Mouse (Mus musculus) ES-CJ7 (cell line): ENCODE results near the gene Dpf3.

Experiments
- DNase-seq: peaks from one replicate; pipeline ENCODE4 v3.0.0; 2011; ENCODE audit warnings: low read depth, low spot score

Gene Dpf3

DNA sequence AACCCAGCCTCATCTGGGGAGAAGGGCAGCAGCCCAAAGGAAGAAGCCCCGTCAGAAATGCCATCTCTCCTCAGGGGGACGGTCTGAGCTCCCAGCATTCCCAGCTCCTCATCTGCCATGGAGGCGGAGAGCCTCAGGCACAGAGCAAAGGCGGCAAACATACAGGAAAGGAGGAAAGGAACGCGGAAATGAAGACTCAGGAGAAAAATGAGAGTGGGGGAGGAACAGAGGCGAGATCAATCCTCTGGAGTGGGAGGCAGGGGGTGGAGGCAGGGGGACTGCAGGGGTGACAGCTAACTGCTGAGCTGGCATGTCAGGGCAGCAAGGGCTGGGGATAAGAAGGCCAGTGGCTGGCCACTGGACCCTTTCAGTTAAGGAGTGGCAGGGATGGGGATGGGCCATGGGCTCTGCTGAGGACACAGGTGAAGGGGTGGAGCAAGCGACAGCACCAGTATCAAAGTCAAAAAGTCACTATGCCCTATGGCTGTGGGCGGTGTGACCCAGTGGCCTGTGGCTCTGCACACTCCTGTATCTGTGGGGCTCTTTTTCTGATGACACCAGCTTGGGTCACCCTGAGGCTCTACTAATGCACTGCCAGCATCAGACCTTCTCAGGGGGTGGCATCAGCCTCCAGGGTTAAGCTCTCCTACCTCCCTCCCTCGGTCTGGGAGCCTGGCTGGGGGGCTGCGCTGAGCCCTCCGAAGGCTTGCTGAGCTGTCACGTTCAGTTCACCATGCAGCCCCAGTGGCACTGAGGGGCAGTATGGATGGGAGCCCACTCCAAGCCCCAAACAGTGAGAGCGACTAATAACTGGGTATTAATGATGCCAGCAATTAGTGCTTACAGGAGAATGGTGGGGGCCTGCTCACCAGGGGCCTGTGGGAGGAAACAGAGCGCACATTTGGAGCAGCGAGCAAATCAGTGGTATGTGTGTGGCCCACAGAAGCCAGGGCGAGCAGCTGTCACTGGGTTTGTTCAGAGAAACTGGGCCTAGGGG lies 200.7 kb downstream of the Dpf3 start:
- DNase-seq, result no peak

DNA sequence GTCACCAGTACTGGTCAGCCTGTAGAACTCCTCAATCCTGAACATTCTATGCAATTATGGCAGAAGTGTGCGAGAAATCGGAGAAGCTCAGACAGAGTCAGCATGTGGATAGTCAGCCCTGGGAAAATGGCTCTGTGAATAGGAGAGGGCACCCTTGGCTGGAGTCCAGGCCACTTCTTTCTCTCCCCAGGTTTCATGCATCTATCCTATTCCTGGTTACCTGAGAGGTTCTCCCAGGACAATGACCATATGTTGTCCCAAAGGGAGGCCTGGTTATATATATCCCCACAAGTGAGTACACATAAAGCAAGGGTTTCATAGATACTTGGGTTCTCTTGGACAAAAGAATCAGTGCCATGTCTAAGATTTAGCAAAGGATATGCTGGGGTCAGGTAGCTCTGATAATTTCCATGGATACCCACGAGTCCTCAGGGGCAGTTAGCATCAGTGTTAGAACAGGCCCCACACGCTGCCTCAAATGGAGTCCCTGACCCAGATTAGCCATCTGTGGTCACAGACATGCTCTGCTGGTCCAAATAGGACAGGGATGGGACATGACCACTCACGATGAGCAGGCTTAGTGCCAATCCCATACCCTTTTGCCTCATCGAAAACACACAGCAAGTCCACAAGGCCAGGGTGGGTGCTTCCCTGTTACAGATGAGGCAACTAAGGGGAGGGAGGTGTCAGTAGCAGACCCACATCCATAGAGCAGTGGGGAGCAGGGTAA lies 203.8 kb downstream of the Dpf3 start:
- no peak for DNase-seq

DNA sequence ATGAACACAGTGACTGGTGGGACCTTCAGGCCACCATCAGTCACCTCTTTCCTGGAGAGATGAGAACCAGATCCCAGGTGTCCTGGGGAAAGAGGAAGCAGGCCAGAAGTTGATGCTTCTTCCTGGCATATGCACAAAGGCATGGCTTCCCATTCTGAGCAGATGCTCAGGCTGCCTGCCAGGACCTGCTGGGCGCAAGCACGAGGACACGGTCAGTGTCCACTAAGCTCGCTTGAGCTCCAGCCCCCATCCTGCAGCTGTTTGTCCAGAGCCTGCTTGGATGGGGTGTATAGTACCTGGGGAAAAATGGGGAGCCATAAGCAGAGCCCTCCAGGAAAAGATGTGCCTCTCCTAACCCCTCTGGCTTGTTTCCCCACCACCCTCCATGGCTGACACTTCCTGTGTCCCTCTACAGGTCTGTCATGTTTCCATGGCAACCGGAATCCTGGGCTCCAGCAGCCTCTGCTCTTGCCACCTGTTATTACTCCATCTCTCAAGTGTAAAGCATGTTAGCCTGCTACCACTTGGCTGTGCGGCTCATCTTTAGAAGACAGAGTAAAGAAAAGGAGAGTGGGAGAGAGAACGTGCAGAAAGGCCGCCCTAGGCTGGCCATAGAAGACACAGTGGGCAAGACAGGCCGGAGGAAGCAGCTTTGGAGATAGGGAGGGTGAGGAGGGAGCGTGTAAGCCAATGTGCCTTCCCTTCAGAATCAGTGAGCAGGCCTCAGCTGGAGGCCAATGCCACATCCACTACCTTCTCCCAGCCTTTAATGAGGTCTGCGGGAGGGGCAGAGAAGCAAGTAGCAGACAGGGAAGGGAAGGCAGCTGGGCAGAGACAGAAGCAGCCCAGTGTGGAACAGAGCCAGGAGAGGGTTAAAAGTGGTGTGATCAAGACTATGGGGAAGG lies 209.7 kb downstream of the Dpf3 start:
- DNase-seq, result no peak

DNA sequence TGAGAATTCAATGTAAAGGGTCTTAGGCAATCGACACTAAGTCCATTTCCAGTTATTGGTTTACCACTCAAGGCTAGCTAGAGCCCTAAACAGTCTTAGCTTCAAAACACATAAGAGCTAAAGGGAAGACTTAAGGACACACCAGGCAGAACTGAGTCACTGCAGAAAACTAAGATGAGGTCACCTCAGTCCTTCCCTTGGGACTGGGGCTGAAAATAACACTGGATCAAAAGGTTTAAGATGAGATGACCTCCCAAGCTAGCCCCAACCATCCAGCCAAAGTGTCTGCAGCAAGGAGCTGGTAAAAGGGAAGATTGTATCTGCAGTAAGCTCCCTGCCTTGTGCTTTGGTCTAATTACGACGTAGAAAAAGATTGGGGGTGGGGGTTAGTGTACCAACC lies 216.3 kb downstream of the Dpf3 start:
- DNase-seq, result no peak

DNA sequence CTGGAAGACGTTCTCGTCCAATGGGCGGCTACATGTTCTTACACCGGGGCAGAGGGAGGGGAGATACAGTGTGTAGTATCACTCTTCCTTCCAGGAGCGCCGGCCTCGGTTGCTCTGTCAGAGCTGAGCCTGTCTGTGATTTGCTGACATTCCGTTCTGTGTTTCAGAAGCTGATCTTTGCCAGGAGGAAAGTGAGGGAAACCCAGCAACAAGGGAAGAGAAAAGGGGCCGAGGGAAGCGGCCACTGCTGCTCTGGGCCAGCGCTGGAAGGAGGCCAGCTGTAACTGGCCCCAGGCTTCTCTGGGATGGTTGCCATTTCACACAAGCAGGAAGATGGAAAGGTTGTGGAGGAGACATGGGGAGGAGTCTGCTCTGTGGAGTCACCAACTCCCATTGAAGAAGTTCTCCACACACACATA lies 219.0 kb downstream of the Dpf3 start:
- no peak for DNase-seq

DNA sequence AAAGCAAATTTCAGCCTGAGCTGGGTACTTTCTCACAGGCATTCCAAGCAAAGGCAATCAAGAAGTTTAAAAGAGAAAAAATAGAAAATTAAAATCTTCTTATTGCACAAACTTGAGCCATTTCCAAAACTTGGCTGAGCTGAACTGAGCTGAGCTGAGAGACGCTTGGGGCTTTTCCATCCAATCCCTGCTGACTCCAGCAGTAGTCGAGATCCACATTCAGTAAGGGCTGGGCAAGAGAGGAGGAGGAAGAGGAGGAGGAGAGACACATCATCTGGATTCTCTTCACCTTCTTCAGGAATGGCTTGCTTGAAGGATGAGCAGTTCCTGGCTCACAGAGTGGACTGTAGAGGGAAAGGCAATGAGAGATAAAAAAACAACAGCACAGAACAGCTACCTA lies 227.0 kb downstream of the Dpf3 start:
- no peak for DNase-seq

DNA sequence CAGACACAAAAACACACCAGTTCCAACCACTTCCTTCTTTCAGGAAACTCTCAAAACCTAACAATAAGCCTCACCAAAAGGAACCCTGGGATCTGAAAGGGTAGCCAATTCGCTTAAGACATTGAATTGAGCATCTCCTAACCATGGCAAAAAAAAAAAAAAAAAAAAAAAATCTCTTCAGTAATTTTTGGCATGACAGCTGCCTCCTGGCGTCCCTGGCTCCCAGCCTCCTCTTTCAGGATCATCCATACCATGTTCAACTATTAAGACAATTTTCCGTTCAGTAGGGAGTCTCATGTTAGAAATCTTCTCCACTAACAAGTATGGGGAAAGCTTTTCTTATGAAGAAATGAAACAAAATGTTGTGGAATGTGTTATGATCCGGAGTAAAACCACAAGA lies 233.1 kb downstream of the Dpf3 start:
- no peak for DNase-seq

DNA sequence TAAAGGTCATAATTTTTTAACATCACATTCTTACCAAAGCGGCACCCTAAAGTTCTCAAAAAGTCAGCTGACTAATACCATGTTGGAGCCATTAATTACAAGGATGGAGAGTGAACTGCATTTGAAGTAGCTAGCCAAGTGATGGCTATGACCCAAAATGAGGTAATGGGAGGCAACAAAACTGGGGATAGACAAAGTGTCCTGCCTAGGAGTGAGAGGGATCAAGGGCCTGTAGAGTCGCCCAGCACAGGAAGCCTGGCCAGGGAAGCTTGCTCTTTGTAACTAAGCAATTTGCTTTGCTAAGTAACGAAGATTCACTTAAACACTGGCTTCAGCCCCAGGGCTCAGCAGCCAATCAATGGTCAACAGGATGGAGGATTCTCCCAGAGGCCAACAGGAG lies 238.4 kb downstream of the Dpf3 start:
- DNase-seq, result no peak

DNA sequence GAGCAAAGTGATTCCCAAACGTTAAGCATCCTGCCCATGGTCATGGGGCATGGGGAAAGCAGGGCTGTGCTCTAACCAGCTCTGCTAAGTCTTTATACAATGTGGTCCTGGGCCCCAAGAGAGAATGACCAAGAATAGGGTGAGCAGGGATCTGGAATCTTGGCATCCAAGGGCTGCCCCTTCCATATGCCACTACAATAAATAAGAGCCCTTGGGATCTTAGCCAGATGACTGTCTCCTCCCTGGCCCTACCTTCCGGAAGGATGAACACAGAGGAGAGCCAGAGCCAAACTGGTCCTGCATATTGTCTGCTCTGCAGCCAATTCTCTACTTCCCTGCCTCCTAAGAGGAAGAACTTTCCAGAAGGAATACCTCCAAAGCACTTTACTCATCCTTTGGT lies 238.9 kb downstream of the Dpf3 start:
- no peak for DNase-seq

DNA sequence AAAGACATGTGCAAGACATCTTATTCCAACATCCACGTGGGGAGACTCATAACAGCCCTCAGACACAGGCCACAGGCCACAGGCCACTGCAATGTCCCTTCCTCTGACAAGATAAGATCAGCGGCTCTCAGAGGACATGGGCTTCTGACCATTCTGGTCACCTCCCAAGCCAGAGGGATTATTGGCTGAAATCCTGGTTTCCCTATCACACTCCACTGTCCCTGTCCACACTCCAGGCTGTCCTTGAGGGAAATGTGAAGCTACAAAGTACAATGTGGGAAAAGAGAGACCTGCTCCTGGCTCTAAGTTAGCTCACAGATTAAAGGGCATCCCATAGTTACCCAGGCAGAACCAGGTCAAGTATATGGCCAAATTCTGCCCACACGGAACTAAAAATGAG lies 239.8 kb downstream of the Dpf3 start:
- no peak for DNase-seq

DNA sequence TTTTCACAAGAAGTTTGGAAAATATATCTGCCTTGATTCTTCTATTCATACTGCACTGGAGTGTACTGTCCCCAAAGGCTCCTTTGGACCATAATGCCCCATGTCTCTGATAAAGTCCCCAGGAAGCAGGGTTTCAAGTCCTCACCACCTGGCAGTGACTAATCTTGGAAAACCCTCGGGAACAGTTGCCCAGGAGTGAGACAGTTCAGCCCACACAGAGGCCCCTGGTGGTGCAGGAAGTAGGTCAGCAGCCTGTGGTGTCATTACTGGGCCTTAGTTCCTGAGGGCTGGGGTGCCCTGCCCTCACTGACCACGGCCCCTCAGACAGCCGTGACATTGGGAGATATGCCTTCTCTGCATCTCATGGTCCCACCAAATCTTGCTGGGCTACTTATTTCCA lies 246.5 kb downstream of the Dpf3 start:
- no peak for DNase-seq

DNA sequence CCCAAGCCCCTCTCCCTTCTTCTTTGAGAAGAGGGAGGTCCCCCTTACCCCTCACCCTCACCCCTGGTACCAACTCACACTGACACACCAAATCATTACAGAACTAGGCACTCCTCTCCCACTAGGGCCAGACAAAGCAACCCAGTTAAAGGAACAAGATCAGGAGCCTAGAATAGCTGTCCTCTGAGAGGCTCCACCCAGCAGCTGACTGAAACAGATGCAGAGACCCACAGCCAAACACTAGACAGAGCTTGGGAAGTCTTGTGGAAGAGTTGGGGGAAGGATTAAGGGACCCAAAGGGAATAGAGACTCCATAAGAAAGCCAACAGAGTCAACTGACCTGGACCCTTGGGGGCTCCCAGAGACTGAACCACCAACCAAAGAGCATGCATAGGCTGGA lies 246.9 kb downstream of the Dpf3 start:
- DNase-seq, result no peak

DNA sequence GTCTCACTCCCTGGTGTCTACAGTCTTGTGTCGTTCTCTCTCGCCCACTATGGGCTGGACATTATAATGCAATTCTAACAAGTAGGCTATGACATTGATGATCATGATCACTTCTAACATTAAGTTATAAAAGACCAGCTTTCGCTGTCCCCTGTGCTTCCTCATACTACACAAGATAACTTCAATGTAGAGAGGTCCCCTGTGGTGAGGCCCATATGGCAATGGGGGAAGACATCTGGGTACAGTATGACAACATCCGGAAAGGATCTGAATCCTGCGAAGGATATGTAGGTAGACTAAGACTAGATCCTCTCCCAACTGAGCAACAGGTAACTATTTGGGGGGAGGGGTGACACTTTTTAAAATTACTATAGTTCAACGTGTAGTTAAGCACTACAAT lies 251.7 kb downstream of the Dpf3 start:
- no peak for DNase-seq

DNA sequence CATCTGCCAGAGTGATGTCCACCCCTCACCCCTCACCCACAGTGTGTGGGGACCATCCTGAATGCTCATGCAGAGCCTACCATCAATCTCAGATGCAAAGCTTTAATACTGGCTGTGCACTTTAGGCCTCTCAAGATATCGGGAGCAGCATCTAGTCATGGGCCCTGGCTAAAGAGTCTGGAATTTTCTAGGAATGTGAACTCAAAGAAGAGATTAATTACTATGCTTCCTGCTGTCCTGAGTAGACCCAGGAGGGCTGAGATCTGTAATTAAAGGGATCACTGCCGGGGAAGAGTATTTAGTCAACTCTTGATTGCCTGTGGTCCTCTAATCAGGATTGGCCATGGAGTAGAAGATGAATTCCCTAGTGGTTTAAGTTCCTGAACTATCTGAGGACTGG lies 252.5 kb downstream of the Dpf3 start:
- no peak for DNase-seq

DNA sequence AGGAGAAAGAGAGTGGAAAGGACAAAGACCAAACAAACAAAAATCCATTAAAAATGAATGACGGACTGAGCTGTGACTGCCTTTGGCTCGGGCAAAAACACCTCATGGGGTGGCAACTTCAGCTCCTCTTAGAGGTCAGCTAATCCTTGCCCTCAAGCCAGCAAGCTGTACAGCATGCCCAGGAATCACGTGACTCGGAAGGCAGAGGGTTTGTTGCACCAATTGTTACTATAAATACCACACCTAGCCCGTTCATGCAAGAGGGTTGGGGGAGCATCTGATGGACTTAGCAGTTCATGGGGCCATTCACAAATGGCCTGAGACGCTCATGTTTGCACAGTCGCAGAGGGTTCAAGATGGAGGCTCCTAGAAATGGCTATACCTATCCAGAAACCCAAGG lies 253.9 kb downstream of the Dpf3 start:
- DNase-seq, result no peak

DNA sequence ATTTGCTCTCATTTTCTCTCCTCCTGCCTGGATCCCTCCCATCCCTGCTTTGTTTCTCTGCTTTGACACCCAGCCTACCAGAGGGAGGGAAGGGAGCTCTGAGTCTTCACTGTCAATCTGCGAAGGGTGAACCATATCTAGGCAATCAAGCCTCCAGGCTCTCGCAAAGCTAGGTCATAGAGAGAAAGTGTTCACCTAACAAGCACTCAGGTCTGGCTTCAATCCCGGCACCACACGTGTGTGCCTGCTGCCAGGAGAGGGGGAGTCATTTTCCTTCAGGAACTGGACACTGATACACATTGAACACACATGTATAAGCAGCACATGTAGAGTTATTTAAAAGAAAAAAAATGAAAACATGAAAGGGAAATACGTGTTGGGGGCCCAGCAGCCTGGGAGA lies 254.6 kb downstream of the Dpf3 start:
- DNase-seq, result no peak

DNA sequence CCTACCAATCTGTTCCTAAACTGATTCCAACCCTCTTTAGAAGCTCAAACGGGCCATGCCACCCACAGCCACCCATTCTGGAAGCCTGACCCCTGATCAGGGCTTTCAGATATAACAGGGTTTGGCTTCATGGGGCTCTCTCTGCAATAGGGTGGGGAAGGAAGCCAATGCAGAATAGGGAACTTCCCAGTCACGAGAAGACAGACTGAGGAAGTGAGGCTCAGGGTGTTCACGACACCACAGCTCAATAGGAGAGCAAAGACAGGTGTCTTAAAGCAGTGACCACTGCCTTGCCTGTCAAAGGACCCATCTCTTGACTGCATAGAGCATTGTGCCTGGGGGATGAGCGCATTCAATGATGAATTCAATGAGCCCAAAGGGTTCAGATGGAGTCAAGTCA lies 256.3 kb downstream of the Dpf3 start:
- DNase-seq, result no peak

DNA sequence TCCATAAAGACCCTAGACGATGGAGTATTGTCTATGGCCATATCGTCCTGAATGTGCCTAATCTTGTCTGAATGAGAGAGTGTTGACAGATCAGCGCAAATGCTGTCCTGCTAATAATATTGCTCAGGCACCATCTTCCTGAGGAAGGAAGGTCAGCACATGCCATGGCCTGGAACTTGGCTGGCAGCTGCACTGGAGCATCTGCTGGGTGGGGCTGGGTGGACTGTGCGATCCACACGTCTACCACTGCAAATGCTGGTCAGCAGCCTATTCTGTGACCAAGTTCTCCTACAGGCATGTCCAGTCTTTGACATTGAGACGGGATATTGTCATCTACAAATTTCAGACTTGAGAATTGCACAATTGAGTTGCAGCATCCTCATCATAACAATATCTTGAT lies 257.8 kb downstream of the Dpf3 start:
- no peak for DNase-seq

DNA sequence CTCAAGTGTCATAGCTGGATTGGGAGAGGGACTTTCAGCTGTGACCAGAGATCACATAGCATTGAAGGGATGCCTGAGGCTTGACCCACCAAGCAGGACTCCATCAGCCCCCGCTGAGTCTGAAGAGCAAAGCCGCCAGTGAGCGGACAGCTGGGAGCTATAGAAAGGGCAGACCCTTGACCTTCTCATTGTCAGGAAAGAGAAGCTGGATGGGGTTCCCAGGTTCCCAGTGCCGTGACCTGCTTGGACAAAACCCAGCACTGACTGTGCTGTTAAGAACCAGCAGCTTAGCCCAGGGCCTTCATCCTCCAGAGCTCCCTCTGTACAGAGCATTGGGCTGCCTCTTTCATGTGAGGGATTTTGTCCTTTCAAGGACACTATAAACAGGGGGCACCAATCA lies 260.5 kb downstream of the Dpf3 start:
- DNase-seq, result no peak

DNA sequence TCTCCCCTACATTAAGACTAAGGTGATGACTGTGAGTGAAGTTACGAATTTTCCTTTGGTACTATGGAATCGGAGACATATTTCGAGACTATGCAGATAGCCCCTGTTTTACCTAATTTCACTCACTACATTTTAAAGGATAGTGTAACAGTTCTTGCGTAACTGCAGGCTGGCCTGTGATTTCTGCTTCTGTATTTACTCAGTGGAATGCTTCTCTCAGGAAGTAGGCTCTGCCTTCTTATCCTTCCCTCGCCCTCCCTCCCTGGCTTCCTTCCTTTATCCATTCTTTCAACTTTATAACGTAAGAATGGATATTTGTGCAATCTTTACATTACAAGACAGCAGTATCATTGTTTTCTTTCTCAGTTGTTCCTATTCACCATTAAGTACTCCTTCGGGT lies 266.6 kb downstream of the Dpf3 start:
- DNase-seq, result no peak

DNA sequence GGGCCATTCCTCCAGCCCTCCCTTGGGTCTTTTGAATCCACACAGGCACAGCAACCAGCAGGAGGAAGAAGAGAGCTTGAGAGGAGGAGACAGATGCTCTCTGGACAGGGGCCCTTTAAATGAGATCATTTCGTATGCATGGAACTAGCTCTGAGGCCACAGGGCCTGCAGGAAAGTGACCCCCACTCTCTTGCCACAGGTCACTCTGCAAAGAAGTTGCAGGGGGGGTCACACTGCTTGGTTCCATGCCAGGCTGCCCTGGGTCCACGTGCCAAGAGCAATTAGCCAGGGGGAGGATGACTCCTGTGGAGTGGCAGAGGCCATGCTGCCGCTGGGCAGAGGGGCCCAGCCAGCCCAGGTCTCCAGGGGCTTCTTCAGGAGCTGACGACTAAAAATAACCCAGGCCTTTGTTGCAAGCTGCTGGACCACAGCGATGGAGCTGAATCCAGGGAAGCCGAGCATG lies 273.6 kb downstream of the Dpf3 start:
- DNase-seq, result no peak

DNA sequence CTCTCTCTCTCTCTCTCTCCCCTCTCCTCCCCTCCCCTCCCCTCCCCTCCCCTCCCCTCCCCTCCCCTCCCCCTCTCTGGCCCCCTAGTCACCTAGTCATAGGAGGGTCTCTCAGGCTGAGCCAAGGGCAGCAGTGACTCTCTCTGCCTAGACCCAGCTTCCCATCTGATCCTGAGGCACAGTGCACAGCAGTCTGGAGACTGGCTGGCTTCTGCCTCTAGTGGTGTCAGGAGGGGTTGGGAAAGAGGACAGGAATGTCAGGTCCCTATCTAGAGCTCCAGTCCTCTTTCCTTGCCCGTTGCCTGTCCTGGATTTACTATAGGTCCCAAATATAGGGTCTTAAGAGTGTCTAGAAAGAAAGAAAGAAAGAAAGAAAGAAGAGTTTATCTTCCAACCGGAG lies 275.5 kb downstream of the Dpf3 start:
- DNase-seq, result peak; percentile 53
